Mouse (Mus musculus): ENCODE data around the gene Tenm4.

GRCm38 (mm10) chr7:96455957-96456356 lies 284.9 kb downstream of the Tenm4 start:
- no peak for TF ChIP-seq EP300 (IDR thresholded peaks at IDR 0.05; ENCODE audit: low read depth)
- no peak for TF ChIP-seq CTCF (IDR thresholded peaks at IDR 0.05; ENCODE audit: low read depth)

Measured in heart, postnatal 0 days (tissue).